Mouse (Mus musculus) olfactory bulb, adult 2 months (tissue): ENCODE measurements around the gene Hoxd9. TPM values are rescaled to one million over a fixed set of nuclear protein-coding genes. Genes with fewer than 3 reads are reported as not detected.

Experiments
- H3K27ac ChIP-seq: fragments of 200-500 bp; 2 replicates; pipeline ENCODE4 v1.5.1; 2012; ENCODE audit warnings: low read depth, low read length; ENCODE audit not compliant: insufficient read depth
- H3K4me1 ChIP-seq: fragments of 200-500 bp; 2 replicates; pipeline ENCODE4 v1.6.1; 2012; ENCODE audit warnings: low read length; ENCODE audit not compliant: control insufficient read depth, insufficient read depth
- H3K4me3 ChIP-seq: fragments of 200-500 bp; 2 replicates; pipeline ENCODE4 v1.5.1; 2012; ENCODE audit warnings: mild to moderate bottlenecking, low read depth, low read length, moderate library complexity; ENCODE audit not compliant: insufficient read depth
- CTCF ChIP-seq: fragments of 200-500 bp; IDR thresholded peaks from 2 replicates; pipeline ENCODE4 v1.5.1; 2012; ENCODE audit warnings: low read depth, mild to moderate bottlenecking, low read length, moderate library complexity; ENCODE audit not compliant: insufficient read depth
- POLR2A ChIP-seq: fragments of 200-500 bp; IDR thresholded peaks from 2 replicates; pipeline ENCODE4 v1.6.1; 2012; ENCODE audit warnings: mild to moderate bottlenecking, low read depth, low read length, moderate library complexity; ENCODE audit not compliant: insufficient read depth
- WGBS: fragments of 180-500 bp; shearing (Covaris S2); methylation state at CpG from one replicate; pipeline ENCODE4 v1.1.7; 2018; 5-methylcytosine and 5-hydroxymethylcytosine counted together
- polyA plus RNA-seq: library from polyadenylated mRNA; stranded (reverse); fragments of >200 nt; gene quantifications from 2 replicates; pipeline ENCODE4 v1.2.4, GENCODE M21; 2012; ENCODE audit warnings: low replicate concordance; ENCODE audit not compliant: missing spikeins, insufficient read depth, insufficient read length

Hoxd9 gene
- polyA plus RNA-seq, 1 experiment, result not detected

GRCm38 (mm10) chr2:74706393-74706960 lies 8.9 kb downstream of the Hoxd9 start:
- H3K4me3 ChIP-seq, result no peak overlapping the region
- WGBS, result 4% methylated on average over 13 of the region's 13 CpGs
- H3K27ac ChIP-seq, result no peak overlapping the region
- TF ChIP-seq CTCF (no peak), POLR2A (no peak)
- 0 out of 2 replicates have a peak, but pooled peaks cover 3% of the 10 kb centered on the region for H3K4me1 ChIP-seq

GRCm38 (mm10) chr2:74707599-74707998 lies 10.1 kb downstream of the Hoxd9 start:
- TF ChIP-seq POLR2A (no peak), CTCF (no peak)
- WGBS, result 14% methylated on average over 7 of the region's 7 CpGs
- H3K4me3 ChIP-seq, result no peak overlapping the region
- H3K27ac ChIP-seq, result no peak overlapping the region
- H3K4me1 ChIP-seq, result peaks cover 10% of the 10 kb centered on the region; the same call in 1 of the 2 replicates

GRCm38 (mm10) chr2:74708676-74709075 lies 11.1 kb downstream of the Hoxd9 start:
- Histone ChIP-seq H3K4me1 (peaks cover 10% of the 10 kb centered on the region; the same call in 1 of the 2 replicates), H3K4me3 (no peak overlapping the region), H3K27ac (no peak overlapping the region)
- no peak for TF ChIP-seq CTCF
- TF ChIP-seq POLR2A, result no peak
- WGBS, result 8% methylated on average over 4 of the region's 4 CpGs

GRCm38 (mm10) chr2:74709465-74710419 lies 12.2 kb downstream of the Hoxd9 start:
- WGBS, result 5% methylated on average over 5 of the region's 5 CpGs
- peaks cover 10% of the 10 kb centered on the region; the same call in 1 of the 2 replicates for H3K4me1 ChIP-seq
- H3K27ac ChIP-seq, result no peak overlapping the region
- no peak for TF ChIP-seq POLR2A
- TF ChIP-seq CTCF, result no peak
- H3K4me3 ChIP-seq, result no peak overlapping the region

GRCm38 (mm10) chr2:74710929-74711543 lies 13.5 kb downstream of the Hoxd9 start:
- Histone ChIP-seq H3K27ac (no peak overlapping the region), H3K4me3 (no peak overlapping the region), H3K4me1 (peaks cover 10% of the 10 kb centered on the region; the same call in 1 of the 2 replicates)
- TF ChIP-seq CTCF (no peak), POLR2A (no peak)
- 3% methylated on average over 16 of the region's 16 CpGs for WGBS

- H3K27ac ChIP-seq, result no peak within 1 kb of the TSS
- WGBS, result 1% methylated on average over 65 of the region's 65 CpGs
Measured at GRCm38 (mm10) chr2:74711721-74712621, 14.4 kb downstream of the Hoxd9 start, which contains the start of the genes Hoxd3 and Hoxd4. Gene Hoxd3, plus strand, starts transcription at chr2:74711927. Gene Hoxd4, plus strand, starts transcription at chr2:74711929.

GRCm38 (mm10) chr2:74713239-74714150 lies 16.0 kb downstream of the Hoxd9 start:
- Histone ChIP-seq H3K27ac (no peak overlapping the region), H3K4me1 (peaks cover 10% of the 10 kb centered on the region; the same call in 1 of the 2 replicates), H3K4me3 (no peak overlapping the region)
- WGBS, result 7% methylated on average over 19 of the region's 19 CpGs
- TF ChIP-seq POLR2A, result no peak
- no peak for TF ChIP-seq CTCF

More at GRCm38 (mm10) chr2:74711721-74712621, 14.4 kb downstream of the Hoxd9 start, which contains the start of the genes Hoxd3 and Hoxd4:
- no peak within 1 kb of the TSS for H3K4me3 ChIP-seq
- peaks cover 10% of the 10 kb centered on the region; the same call in 1 of the 2 replicates for H3K4me1 ChIP-seq
- TF ChIP-seq POLR2A, result no peak
- no peak for TF ChIP-seq CTCF
